Mouse (Mus musculus): ENCODE data around the gene Prcd. TPM values are rescaled to one million over a fixed set of nuclear protein-coding genes. Genes with fewer than 3 reads are reported as not detected.

Prcd gene
- polyA plus RNA-seq, 1 experiment from 2014 or later, result 1.7 TPM

DNA sequence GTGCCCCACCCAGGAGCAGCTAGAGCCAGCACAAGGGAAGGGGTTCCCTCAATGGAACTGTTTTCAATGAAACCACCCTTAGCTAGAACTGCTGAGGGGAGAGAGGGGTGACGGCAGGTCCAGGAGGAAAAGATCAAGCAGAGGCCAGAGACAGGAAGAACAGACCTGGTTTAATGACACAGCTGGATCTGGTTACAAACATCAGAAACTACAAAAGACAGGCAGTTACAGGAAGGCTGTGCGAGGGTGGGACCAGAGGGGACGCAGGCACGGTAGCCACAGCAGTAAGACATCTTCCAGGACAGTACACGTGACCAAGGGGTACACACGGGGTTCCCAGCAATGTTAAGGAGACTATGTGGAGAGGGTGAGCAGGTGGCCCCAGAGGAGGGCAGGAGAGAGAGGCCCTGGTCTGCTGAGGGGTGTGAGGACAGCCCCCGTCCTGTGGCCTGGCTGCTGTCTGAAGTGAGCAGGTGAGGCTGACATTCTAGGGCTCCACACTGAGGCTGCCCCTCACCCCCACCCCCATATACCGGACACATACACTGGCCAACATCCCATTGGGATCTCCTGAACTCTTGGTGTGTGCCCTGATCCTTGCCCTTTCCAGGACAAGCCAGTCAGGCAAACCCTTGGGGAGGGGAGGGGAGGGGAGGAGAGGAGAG is 7.8 kb upstream of the Prcd start:
- Histone ChIP-seq H3K27me3 (ENCODE audit: control insufficient read depth, insufficient read depth, low read length) (peaks cover 6% of the 10 kb centered on the region; the same call in 1 of the 2 replicates), H3K4me1 (ENCODE audit: control insufficient read depth, insufficient read depth, low read length) (peaks cover 6% of the 10 kb centered on the region), H3K27ac (ENCODE audit: low read length) (no peak overlapping the region), H3K4me3 (ENCODE audit: low read length) (no peak overlapping the region), H3K9ac (ENCODE audit: low read length) (0 out of 2 replicates have a peak overlapping the region, but pooled peaks have one; percentile 22), H3K9me3 (replicated peaks; ENCODE audit: control insufficient read depth, low read length) (no peaks in the 10 kb centered on the region), H3K36me3 (ENCODE audit: control insufficient read depth, insufficient read depth) (no peaks in the 10 kb centered on the region), H3K4me2 (ENCODE audit: low read depth, low read length) (no peak overlapping the region)
- 61% methylated on average over 8 of the region's 8 CpGs for WGBS
- no peak for ATAC-seq (replicated peaks; ENCODE audit: extremely low read depth, insufficient read depth, low FRiP score)

DNA sequence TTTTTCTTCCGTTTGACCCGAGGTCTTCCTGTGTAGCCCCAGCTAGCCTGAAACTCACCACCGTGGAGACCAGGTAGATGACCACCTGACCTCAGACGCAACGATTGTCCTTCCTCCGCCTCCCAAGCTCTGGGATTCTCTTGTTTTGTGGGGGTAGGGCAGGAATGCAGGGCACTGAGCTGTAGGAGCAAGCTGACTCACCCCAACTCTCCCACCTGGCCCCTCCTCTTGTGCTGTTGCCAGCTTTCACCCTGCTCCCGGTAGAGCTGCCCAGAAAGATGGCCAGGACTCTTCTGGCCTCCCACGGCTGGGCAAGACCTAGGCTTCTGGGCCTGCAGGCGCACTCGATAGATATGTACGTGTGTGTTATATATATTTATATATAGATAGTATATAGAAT is 7.2 kb upstream of the Prcd start:
- Histone ChIP-seq H3K27ac (ENCODE audit: low read length) (no peak overlapping the region), H3K4me3 (ENCODE audit: low read length) (no peak overlapping the region), H3K9me3 (replicated peaks; ENCODE audit: control insufficient read depth, low read length) (no peaks in the 10 kb centered on the region), H3K27me3 (ENCODE audit: control insufficient read depth, insufficient read depth, low read length) (peaks cover 7% of the 10 kb centered on the region), H3K9ac (ENCODE audit: low read length) (no peak overlapping the region), H3K36me3 (ENCODE audit: control insufficient read depth, insufficient read depth) (no peaks in the 10 kb centered on the region), H3K4me2 (ENCODE audit: low read depth, low read length) (no peak overlapping the region), H3K4me1 (ENCODE audit: control insufficient read depth, insufficient read depth, low read length) (peaks cover 6% of the 10 kb centered on the region)
- no peak for ATAC-seq (replicated peaks; ENCODE audit: extremely low read depth, insufficient read depth, low FRiP score)
- WGBS, result 68% methylated on average over 11 of the region's 11 CpGs

DNA sequence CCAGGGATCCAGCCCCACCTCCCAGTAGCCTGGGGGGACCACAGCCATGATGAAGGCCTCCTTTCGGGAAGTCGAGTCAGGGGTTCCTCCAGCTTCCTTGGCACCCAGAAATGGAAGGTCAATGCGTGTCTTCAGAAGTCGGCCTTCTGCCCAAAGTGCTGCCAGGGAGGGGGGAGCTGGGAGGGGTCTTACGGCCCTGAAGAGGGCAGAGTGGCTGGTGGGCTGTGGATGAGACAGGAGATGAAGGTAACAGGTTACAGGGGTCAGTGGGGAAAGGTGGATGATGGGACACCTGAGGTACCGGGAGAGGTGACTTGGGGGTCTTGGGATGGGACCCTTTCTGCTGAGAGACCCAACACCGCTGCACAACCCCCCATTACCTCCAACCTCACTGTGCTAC is 6.6 kb upstream of the Prcd start:
- H3K27ac ChIP-seq (ENCODE audit: low read length), result peak overlapping the region; percentile 76; the same call in 1 of the 2 replicates
- no peak overlapping the region for H3K4me2 ChIP-seq (ENCODE audit: low read depth, low read length)
- no peak overlapping the region for H3K4me3 ChIP-seq (ENCODE audit: low read length)
- WGBS, result 80% methylated on average over 7 of the region's 7 CpGs
- no peak for ATAC-seq (replicated peaks; ENCODE audit: extremely low read depth, insufficient read depth, low FRiP score)
- no peaks in the 10 kb centered on the region for H3K9me3 ChIP-seq (replicated peaks; ENCODE audit: control insufficient read depth, low read length)
- peaks cover 12% of the 10 kb centered on the region for H3K27me3 ChIP-seq (ENCODE audit: control insufficient read depth, insufficient read depth, low read length)
- H3K9ac ChIP-seq (ENCODE audit: low read length), result no peak overlapping the region
- H3K36me3 ChIP-seq (ENCODE audit: control insufficient read depth, insufficient read depth), result no peaks in the 10 kb centered on the region
- peaks cover 6% of the 10 kb centered on the region for H3K4me1 ChIP-seq (ENCODE audit: control insufficient read depth, insufficient read depth, low read length)

DNA sequence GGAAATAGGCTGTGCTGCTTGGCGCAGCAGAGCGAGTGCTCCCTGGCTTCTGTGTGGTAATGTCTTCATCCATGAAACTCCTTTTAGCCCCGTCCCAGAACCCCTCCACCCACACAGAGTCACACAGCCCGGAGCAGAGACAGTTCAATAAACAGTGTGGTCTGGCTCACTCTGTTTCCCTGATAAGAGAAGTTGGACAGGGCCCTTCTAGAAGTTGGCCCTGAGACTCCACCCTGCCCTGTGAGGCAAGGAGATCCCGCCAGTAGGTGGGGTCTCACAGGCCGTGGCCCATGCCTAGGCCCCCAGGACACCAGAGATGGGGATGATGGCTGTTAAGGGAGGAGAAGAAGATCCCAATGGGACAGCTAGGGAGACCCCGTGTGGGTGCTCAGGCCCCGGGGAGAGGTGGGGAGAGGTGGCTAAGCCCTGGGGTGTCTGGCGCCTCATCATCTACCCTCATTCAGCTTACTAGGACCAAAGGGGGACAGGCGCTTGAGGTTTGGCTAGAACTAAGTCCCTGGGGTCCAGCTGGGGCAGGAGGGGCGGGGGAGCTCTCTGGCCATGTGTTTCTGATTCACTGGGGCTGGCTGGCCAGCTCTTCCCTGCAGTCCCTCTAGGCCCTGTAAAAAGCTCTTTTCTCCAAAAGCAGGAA is 5.9 kb upstream of the Prcd start:
- WGBS, result 44% methylated on average over 11 of the region's 11 CpGs
- Histone ChIP-seq H3K27ac (ENCODE audit: low read length) (peak overlapping the region; percentile 76), H3K4me2 (ENCODE audit: low read depth, low read length) (no peak overlapping the region), H3K36me3 (ENCODE audit: control insufficient read depth, insufficient read depth) (no peaks in the 10 kb centered on the region), H3K9ac (ENCODE audit: low read length) (peak overlapping the region; percentile 15; the same call in 1 of the 2 replicates), H3K9me3 (replicated peaks; ENCODE audit: control insufficient read depth, low read length) (no peaks in the 10 kb centered on the region), H3K4me3 (ENCODE audit: low read length) (no peak overlapping the region), H3K27me3 (ENCODE audit: control insufficient read depth, insufficient read depth, low read length) (peaks cover 18% of the 10 kb centered on the region), H3K4me1 (ENCODE audit: control insufficient read depth, insufficient read depth, low read length) (peaks cover 6% of the 10 kb centered on the region)
- ATAC-seq (replicated peaks; ENCODE audit: extremely low read depth, insufficient read depth, low FRiP score), result peak; percentile 25

DNA sequence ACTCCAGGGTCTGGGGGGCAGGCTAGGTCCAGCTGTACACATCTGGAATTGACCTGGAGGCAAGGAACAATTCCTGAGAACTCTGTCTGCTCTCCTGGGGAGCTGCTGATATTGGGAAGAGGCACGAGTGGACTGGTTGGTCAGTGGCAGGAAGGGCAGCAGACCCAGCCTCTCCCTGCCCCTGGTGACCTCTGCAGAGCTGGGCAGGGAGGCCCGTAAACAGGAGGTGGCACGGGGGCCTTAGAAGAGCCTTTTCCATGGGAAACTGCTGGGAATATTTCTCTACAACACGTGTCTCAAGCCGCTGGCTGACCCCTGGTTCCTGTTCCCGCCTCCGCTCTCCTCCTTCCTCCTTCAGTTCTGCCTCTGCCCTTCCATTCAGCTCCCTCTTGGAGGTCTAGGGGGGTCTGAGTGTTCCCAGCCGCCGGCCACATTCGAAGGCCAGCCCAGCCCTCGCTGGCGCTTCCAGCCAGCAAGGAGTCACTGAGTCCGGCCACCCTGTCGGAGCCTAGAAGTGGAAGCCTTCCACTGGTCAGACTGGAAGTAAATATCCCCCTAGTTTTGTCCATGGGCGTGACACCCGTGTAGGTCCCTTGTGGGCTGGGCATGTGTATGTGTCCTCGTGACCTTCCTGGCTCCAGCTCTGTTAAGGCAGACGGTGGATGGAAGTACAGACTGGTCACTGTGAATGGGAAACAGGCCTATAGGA is 5.0 kb upstream of the Prcd start:
- Histone ChIP-seq H3K9ac (ENCODE audit: low read length) (no peak overlapping the region), H3K9me3 (replicated peaks; ENCODE audit: control insufficient read depth, low read length) (no peaks in the 10 kb centered on the region), H3K27ac (ENCODE audit: low read length) (peak overlapping the region; percentile 74), H3K4me1 (ENCODE audit: control insufficient read depth, insufficient read depth, low read length) (peaks cover 5% of the 10 kb centered on the region), H3K27me3 (ENCODE audit: control insufficient read depth, insufficient read depth, low read length) (peaks cover 26% of the 10 kb centered on the region), H3K4me3 (ENCODE audit: low read length) (no peak overlapping the region), H3K36me3 (ENCODE audit: control insufficient read depth, insufficient read depth) (no peaks in the 10 kb centered on the region), H3K4me2 (ENCODE audit: low read depth, low read length) (no peak overlapping the region)
- WGBS, result 61% methylated on average over 18 of the region's 18 CpGs
- peak; percentile 19; the same call in 1 of the 2 replicates for ATAC-seq (replicated peaks; ENCODE audit: extremely low read depth, insufficient read depth, low FRiP score)

DNA sequence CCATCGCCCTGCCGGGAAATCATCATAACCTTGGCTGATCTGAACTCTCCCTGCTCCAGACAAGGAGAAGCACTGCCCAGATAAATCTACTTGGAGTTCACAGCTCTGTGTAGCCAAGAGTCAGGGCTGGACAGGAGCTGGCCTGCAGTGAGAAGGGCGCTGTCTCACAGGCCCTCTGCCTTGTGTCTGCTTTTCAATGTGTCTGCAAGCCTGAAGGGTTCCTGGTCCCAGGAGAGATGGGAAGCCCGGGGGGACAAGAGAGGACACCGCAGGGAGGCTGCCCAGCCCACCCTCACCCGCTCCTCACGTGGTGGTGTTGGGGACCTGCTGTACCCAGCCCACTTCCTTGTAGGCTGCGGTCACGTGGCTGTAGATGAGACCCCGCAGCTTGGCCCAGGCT is 4.4 kb upstream of the Prcd start:
- H3K27ac ChIP-seq (ENCODE audit: low read length), result peak overlapping the region; percentile 18; the same call in 1 of the 2 replicates
- ATAC-seq (replicated peaks; ENCODE audit: extremely low read depth, insufficient read depth, low FRiP score), result no peak
- peaks cover 4% of the 10 kb centered on the region; the same call in 1 of the 2 replicates for H3K4me1 ChIP-seq (ENCODE audit: control insufficient read depth, insufficient read depth, low read length)
- WGBS, result 63% methylated on average over 10 of the region's 10 CpGs
- H3K36me3 ChIP-seq (ENCODE audit: control insufficient read depth, insufficient read depth), result no peaks in the 10 kb centered on the region
- H3K4me3 ChIP-seq (ENCODE audit: low read length), result no peak overlapping the region
- H3K9ac ChIP-seq (ENCODE audit: low read length), result no peak overlapping the region
- peaks cover 29% of the 10 kb centered on the region for H3K27me3 ChIP-seq (ENCODE audit: control insufficient read depth, insufficient read depth, low read length)
- no peaks in the 10 kb centered on the region for H3K9me3 ChIP-seq (replicated peaks; ENCODE audit: control insufficient read depth, low read length)
- no peak overlapping the region for H3K4me2 ChIP-seq (ENCODE audit: low read depth, low read length)

DNA sequence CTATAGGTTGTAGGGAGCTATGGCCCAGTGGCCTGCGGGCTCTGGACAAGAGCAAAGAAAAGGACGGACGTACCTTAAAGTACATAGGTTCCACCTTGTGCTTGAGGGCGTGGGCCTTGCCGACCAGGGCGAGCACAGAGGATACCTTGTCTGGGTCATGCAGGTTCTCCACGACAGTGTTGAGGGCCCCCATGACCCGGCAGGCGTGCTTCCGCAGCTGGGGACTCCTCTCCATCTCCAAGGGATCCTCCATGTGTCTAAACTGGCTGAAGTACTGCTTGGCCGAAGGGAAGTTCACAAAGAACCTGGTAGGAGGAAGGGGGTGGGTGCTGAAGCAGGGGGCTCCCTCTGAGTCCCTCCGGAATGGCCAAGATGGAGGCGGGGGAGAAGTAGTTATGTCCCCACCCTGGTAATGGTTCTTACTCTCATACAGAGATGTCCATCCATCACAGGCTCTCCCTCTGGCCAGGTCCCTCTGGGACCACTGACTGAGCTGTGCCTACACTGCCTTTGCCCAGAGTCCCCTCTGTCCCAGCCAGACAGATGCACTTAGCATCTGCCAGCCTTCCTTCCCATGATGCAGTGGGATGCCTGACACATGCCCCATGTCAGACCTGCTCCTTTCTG is 3.5 kb upstream of the Prcd start:
- no peaks in the 10 kb centered on the region for H3K36me3 ChIP-seq (ENCODE audit: control insufficient read depth, insufficient read depth)
- no peaks in the 10 kb centered on the region for H3K9me3 ChIP-seq (replicated peaks; ENCODE audit: control insufficient read depth, low read length)
- H3K9ac ChIP-seq (ENCODE audit: low read length), result no peak overlapping the region
- H3K4me2 ChIP-seq (ENCODE audit: low read depth, low read length), result no peak overlapping the region
- no peak for ATAC-seq (replicated peaks; ENCODE audit: extremely low read depth, insufficient read depth, low FRiP score)
- H3K27me3 ChIP-seq (ENCODE audit: control insufficient read depth, insufficient read depth, low read length), result peaks cover 36% of the 10 kb centered on the region
- 85% methylated on average over 13 of the region's 13 CpGs for WGBS
- peaks cover 6% of the 10 kb centered on the region; the same call in 1 of the 2 replicates for H3K4me1 ChIP-seq (ENCODE audit: control insufficient read depth, insufficient read depth, low read length)
- H3K27ac ChIP-seq (ENCODE audit: low read length), result no peak overlapping the region
- no peak overlapping the region for H3K4me3 ChIP-seq (ENCODE audit: low read length)

DNA sequence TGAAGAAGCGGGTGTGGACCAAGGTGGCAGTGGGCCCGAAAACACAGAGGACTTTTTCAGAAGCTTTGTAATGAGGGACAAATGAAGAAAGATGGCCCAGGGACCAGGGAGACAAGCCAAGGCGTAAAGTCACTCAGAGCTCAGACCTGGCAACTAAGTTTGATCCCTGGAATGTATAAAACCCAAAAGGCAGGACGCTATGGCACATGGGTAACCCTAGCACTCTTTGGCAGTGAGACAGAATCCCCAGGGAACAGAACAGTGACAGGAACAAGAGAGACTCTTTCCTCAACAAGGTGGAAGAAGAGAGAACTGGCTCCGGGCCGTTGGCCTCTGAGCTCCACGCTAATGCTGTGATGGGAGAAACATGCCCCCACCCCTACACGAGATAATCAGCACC is 2.5 kb upstream of the Prcd start:
- Histone ChIP-seq H3K4me3 (ENCODE audit: low read length) (no peak overlapping the region), H3K27me3 (ENCODE audit: control insufficient read depth, insufficient read depth, low read length) (peaks cover 41% of the 10 kb centered on the region), H3K36me3 (ENCODE audit: control insufficient read depth, insufficient read depth) (no peaks in the 10 kb centered on the region), H3K27ac (ENCODE audit: low read length) (no peak overlapping the region), H3K4me2 (ENCODE audit: low read depth, low read length) (no peak overlapping the region), H3K9me3 (replicated peaks; ENCODE audit: control insufficient read depth, low read length) (no peaks in the 10 kb centered on the region), H3K9ac (ENCODE audit: low read length) (no peak overlapping the region), H3K4me1 (ENCODE audit: control insufficient read depth, insufficient read depth, low read length) (peaks cover 6% of the 10 kb centered on the region; the same call in 1 of the 2 replicates)
- ATAC-seq (replicated peaks; ENCODE audit: extremely low read depth, insufficient read depth, low FRiP score), result no peak
- 82% methylated on average over 8 of the region's 8 CpGs for WGBS
